Mouse (Mus musculus): ENCODE measurements around the gene Akr1a1. TPM values are rescaled to one million over a fixed set of nuclear protein-coding genes. Genes with fewer than 3 reads are reported as not detected.

Gene Akr1a1
- polyA plus RNA-seq, 2 experiments from 2014 or later = 314 to 333 TPM

DNA sequence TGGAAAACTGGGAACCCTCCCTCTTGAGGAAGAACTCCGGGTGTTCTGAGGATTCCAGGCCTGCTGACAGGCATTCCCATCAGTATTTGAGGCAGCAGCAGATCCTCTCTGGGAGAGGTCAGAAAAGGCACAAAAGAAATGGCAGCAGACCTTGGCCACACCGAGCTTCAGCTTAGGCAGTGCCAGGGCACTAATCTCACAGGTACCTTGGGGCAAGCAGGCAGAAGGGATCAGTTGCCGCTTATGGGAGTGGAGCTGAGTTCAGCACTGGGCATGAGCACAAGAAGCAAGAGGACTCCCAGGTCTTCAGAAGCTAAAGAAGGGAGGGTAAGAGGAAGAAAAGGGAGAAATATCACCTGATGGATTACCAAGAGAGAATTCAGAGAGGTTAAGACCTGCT lies 6.5 kb upstream of the Akr1a1 start:
- no peak for ATAC-seq

DNA sequence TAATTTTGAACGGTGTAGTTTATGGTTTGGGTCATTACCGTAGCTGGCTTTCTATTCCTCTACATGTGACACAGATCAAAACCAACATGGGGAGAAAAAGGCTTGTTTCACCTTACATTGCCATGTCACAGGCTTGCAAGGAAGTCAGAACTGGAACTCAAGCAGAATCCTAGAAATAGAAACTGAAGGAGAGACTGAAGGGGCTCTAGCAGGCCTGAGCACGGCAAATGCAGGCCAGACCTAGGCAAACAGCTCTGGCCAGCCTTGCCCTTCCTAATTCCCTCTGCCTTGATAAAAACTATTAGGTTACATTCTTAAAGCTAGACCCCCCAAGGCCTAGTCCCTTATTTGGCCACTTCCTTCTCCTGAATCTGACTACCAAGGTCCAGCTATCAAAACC lies 4.2 kb upstream of the Akr1a1 start:
- no peak for ATAC-seq

DNA sequence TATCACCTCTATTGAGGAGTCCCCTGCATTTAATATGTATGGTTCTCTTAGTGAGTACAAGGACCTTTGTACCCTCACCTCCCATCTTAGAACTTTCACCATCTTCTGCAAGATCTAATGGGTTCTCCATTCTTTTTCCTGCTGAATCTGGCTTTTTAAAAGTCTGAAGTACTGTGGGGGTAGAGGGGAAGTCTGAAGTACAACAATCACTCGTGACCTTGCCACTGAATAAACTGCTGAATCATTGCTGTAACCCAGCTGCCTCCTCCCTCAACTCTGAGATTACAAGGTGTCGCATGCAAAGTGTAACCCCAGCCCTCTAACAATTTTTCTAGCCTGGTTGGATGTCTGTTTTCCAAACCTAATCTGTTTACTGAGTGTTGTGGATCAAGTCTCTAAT lies 3.6 kb upstream of the Akr1a1 start:
- ATAC-seq = no peak

DNA sequence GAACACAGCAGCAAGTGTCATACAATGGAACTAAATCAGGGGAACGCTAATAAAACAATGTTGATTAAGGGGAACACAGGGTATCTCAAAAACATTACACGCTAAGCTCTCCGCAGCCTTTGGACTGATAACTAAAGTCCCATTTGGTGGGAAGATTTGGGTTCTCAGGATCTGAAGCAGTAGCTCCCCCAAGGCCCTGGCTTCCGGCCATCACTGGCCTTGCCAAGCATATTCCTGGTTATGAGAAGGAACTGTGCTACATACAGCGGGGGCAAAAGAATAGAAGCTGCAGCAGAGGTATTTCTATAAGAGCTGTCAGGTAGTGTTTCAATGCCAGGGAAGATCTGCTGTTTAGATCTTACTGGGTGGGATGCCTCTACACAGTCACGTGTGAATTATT lies 1.7 kb upstream of the Akr1a1 start:
- ATAC-seq = no peak

DNA sequence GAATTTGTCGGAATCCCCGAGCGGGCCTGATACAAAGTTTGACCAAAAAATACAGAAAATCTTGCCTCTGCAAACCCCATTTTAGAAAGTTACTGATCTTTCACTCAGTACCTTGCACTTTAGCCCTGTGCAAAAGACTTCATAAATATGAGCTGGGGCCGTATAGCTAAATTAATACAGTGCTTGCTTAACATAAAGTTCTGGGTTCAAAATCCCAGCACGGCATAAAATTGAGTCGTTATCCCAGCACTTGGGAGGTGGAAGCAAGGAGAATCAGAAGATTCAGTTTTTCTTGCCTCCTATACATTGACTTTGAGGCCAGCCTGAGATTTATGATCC lies 286 bp upstream of the Akr1a1 start:
- peak; percentile 34 for ATAC-seq

DNA sequence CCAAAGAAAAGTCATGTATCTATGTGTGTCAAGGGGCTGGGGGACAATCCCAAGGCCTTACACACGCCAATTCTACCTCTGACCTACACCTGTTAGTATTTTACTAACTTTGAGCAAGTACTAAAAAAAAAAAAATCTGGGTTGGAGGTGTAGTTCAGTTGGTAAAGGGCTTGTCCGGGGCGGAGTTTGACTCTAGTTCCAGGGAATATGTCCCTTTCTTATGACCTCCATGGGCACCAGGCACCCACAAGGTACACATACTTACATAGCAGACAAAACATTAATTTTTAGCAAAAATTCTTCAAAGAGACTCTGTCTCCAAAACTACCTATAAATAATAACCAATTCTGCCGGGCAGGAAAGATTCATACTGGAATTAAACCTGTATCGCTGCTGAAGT lies 1.1 kb downstream of the Akr1a1 start:
- ATAC-seq = no peak

DNA sequence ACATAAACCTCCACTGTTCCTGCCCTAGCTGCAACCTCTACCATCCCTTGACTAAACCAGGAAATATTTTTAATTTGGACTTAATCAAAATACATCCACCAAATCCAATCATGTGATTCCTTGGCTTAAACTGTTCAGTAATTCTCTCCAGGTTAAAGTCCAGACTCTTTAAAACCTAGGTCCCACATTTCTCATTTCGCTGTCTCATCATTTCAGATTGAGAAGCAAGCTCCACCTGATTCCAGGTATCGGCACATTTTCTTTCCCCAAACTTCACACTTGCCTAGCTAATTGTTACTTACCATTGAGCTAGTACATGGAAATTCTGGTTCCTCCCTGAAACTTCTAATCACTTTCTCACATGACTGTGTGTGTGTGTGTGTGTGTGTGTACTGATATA lies 2.1 kb downstream of the Akr1a1 start:
- no peak for ATAC-seq

DNA sequence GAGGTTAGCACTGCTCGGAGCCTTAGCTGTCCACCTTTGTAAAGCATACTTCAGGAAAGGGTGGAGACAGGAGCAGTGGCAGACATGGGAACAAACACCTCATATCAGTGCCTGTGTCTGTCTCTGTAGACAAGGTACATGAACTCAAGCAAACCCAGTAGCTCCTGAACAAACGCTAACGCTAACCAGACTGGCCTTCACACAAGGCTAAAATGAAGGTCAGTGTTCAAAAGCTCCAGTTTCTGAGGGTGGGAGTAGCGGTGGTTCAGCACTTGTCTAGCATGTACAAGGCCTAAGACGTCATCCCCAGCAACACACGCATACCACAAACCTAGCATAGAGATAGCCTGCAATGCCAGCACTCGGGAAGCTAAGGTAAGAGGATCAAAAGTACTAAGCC lies 5.9 kb downstream of the Akr1a1 start:
- ATAC-seq = no peak

DNA sequence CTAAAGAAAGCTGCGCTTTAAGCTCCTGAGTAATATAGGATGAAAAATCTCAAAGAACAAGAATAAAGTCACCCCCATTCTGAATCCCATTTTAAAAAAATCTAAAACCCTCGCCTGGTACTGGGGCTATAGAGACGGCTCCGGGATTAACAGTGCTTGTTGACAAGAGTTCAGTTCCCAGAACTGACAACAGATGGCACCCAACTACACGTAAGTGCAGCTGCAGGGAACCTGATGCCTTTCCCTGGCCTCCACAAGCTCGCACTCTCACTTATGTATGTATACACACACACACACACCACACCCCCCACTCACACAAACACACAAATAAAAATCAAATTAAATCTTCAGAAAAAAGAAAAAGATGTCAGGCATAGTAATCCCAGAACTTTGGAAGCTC lies 7.2 kb downstream of the Akr1a1 start:
- ATAC-seq = peak; percentile 36

DNA sequence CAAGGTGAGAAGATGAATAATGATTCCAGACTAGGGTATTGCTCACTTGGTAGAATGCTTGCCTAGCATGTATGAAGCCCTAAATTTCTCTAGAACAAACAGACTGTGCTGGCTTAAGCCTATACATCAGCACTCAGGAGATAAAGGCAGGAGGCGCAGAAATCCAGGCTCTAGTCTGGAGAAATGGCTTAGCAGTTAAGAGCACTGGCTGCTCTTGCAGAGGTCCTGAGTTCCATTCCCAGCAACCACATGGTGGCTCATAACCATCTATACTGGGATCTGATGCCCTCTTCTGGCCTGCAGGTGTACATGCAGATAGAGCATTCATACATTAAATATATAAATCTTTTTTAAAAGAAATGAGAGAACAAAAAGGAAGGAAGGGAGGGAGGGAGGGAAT lies 9.4 kb downstream of the Akr1a1 start:
- no peak for ATAC-seq

DNA sequence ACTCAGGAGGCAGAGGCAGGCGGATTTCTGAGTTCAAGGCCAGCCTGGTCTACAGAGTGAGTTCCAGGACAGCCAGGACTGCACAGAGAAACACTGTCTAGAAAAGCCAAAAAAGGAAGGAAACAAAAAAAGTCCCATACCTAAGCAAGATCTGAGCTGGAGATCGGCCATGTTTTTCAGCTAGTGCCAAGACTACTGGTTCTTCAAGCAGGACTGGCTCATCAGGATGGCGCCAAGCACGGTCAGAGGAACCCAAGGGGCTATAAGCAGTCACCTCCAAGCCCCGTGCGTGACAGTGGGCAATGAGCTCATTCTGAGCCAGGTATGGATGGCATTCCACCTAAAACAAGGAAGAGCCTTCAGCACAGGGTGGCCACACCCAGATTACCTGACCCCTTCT lies 12.7 kb downstream of the Akr1a1 start:
- ATAC-seq = no peak

DNA sequence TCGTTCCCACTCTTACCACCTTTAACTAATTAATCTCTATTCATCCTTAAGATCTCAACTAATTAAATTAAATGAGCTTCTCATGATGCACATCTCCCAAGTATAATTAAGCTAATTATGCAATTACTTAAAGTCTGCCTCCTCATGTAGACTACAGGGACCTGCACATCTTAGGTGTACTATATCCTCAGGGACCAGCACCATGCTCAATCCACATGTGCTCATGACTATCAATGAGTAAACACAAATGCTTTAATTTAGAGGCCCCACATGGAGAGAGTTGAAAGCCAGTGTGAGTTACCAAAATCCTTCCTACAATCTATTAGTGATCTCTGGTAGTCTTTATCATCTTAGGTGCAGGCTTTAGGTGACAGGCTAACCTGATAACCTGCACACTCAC lies 16.3 kb downstream of the Akr1a1 start:
- ATAC-seq = no peak

DNA sequence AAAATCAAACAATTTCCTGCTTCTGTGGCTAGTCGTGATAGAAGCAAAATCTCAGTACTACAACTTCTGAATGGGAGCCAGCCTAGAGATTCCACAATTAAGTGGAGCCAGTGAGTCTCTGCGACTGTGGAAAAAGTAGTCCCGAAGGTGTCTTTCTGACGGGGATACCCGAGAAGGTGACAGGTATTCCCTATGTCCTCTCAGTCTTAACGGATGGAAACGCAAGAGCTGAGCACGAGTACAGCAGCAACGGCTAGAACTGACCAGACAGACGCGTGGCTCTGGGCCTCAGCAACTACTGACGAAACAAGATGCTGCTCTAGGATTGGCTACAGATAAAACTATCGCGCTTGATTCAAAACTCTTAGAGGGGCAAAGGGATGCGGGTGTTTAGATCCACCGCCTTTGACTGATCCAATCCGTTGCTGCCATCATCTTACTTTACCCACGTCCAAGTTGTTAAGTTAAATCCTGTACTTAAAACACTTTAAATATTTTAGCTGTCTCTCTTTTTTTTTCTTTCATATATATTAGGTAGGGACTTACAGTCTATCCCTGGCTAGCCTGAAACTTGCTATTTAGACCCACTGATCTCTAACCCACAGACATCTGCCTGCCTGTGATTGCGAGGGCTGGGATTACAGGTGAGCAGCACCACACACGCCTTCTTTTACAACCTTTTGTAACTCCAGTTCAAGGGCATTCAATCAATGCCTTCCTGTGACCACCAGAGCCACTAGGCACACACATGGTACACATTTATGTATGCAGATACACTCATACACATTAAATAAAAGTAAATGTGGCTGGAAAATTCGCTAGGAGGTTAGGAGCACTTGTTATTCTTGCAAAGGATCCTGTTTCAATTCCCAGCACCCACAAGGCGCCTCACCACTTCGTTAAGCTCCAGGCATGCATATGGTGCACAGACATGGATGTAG lies 23.5 kb downstream of the Akr1a1 start, which contains the start of gene Nasp:
Gene Nasp (minus strand): TSS at position 220 of the 941 bp plus-strand sequence.
- peak; percentile 84 for ATAC-seq

DNA sequence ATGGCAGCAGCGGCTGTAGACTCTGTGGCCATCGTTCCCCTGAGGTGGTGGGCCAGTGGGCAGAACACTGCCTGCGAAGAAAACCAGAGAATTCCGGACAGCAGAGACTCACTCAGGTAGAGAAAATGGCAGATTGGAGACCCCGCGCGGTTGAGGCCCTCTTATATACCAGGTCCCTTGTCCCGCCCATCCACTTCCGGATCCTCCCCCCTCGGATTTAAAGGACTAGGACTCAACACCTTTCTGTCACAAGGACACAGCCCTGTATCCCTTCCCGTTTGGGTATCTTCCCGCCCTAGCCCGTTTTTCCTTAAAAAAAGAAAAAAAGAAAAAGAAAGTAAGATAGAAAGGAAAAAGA lies 24.1 kb downstream of the Akr1a1 start:
- ATAC-seq = peak; percentile 80

DNA sequence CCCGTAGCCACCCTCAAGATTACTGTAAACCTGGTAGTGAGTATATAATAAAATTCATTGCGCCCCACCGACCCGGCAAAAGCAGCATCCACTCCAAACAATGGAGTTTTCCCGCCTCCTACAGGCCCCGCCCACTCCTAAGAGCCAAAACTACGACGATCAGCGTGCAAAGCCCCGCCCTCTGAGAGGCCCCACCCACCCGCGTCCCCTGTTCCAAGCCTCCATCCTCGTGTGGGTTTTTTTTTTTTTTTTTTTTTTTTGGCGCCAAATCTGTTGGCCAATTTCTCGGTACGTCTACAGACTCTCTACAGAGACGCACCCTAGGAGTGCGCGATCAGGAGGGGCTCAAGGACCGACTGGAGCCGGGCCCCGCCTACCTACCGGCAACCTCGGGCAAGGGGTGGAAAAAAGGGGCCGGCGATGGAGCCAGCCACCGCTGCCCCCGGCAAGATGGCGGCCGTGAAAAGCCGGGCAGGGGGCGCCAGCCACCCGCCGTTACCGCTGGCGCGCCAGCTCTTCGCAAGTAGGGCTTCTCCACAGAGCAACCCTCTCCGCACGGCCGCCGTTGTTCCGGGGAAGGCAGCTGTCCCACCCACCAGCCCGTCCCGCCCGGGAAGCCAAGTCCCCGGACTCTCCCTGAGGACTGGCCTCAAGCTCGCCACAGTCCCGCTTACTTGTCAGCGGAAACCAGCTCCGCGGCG lies 24.7 kb downstream of the Akr1a1 start:
- peak; percentile 57 for ATAC-seq

DNA sequence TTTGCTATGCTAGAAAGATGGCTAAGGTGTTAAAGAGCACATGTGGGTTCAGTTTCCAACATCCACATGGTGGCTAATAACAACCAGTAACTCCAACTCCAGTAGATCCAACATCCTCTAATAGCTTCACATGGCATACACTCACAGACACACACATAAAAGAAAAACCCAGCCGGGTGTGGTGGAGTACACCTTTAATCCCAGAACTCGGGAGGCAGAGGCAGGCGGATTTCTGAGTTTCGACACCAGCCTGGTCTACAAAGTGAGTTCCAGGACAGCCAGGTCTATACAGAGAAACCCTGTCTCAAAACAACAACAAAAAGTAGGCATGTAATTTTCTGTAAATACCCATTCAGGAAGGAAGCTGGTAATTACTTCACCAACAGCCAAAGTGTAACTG lies 26.6 kb downstream of the Akr1a1 start:
- ATAC-seq = no peak

DNA sequence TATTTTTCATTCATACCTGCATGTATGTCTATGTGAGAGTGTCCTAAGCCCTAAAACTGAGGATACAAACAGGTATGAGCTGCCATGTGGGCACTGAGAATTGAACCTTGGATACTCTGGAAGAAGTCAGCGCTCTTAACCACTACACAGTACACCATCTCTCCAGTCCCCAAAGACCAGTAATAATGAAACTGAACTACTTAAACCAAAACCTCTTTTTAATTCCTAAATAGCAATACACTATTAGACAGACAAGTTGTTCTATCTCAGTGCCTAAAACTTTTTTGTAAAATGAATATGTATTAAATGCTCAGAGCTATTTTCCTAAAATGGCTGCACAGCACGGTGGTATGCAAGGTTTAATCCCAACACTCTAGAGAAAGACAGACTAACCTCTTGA lies 36.2 kb downstream of the Akr1a1 start:
- no peak for ATAC-seq

DNA sequence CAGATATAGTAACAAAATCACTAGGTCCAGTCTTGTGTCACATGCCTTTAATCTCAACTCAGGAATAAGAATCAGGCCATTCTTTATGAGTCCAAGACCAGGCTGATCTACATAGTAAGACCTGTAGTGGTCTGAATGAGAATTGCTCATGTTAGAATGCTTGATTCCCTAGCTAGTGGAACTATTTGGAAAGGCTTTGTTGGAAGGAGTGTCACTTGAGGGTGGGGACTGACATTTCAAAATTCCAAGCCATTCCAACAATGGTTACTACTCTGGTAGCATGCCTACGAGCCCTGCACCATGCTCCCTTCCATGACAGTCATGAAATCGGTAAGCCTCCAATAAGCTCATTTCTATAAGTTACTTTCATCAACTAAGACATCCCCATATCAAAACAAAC lies 38.9 kb downstream of the Akr1a1 start:
- no peak for ATAC-seq

DNA sequence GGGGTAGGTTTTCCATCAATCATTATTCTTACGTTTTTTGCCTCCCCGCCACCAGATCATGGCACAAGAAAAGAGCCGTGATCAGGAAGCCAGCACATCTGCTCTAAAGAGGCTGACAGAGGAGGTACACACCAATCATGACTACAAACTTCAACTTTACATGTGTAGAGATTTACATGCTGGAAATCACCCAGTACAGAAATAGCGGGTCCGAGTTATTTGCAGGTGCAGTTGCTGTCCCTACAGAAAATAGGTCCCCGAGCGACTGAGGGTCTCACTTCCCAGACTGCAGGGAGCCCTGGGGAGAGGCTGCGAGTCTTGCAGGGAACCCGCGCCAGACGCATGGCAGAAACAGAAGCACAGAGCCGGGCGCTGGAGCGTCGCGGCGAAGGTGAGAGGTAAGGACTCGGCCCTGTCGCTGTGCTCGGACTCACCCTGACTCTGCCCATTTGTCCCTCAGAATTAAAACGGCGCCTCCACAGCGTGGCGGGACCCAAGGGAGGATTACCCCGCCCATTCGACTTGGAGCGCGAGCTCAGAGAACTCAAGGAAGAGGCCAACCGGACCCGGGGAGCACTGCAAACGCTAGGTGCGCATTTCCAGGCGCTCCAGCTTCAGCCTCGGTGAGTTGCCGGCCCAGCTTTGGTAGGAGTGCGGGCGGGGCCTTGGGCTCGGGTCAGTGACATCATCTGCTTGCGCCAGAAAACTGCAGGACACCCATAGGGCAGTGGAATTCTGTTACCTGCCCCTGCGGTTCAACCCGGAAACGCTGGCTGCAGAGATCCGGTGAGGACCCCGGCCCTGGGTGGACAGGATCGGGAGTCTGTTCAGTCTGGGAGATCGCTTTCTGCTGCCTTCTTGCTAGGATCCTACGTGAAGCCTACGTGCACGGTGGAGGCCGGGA lies 54.2 kb downstream of the Akr1a1 start:
- ATAC-seq = peak; percentile 88

DNA sequence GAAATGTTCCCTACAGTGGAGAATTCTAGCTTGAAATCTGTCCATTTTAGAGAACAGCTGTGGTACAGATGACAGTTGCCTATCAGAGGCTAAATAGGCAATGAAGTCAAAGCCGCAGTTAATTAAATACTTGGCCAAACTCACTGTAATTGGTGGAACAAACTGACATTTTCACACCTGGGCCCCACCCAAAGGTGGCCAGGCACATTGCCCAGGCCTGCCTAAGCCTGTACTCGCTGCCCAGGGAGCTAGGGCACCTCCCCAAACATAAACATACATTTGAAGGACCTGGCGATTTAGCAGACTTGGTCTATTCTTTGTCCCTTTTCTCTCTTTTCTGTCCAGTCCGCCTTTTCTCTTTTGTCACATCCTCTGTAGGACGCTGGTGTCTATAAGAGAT lies 55.1 kb downstream of the Akr1a1 start, which contains the start of gene Ccdc17:
Gene Ccdc17 (plus strand): TSS at position 276 of the 400 bp plus-strand sequence.
- ATAC-seq = no peak

DNA sequence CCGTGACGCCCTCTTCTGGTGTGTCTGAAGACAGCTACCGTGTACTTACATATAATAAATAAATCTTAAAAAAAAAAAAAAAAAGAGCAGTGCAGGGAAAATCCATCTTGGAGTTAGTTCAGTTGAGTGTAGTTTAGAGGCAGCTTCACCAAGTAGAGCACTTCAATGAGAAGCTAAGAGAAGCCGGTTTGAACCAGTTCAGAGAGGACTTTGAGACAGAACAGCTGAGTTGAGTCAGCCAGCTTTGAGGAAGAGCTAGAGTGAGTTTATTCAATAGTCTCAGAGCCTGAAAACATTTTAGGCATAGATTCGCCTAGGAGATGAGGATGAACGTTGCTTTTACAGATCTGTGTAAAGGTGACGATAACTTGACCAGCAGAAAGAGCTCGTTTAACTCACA lies 55.7 kb downstream of the Akr1a1 start:
- ATAC-seq = no peak

Measured in activated CD4-positive, CD25-positive, alpha-beta regulatory T cell, adult 4 months (primary cell).